ENCODE assay signal across 10 mouse cellular contexts in the genomic region with DNA sequence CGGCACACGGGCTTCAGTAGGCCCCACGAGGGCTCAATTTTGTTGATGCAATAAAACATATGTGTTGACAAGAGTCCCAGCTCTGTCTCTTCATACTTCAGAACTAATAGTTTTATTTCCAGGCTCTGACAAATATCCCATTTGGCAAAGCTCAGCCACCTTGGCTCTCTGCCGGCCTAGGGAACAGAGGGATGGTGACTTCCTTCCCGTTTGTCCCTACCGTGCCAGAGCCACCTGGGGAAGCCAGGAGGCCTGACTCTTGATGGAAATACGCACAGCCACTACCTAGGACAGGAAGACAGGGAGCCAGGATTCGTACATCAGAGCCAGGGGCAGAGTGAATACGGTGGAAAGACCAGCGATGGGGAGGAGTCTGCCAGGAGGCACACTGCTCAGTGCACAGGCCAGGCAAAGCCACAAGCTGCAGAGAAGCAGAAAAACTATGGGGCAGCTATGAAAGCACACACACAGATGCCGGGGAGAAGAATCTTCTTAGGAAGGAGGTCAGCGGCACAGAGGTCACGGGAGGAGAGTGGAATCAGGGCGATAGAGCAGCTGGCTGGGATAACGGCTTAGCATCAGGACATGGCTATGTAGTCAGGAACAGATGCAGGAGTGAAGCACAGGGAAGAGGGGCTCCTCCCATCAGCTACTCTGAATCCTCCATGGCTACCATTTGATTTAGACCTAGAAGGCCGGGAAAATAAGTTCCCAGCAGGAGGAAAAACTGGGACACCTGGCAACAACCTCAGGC. TPM values are rescaled to one million over a fixed set of nuclear protein-coding genes. Genes with fewer than 3 reads are reported as not detected.
DNase-seq lines count a peak whose midpoint lies in the region; ATAC-seq lines count a peak whose summit lies in the region.
"Had no signal": no experiment of that assay in that cellular context is flagged by ENCODE, and none has a peak within 500 bp of the region (broad histone marks: within the 10 kb centered on the region; RNA-seq: fewer than 3 reads in every experiment).

No protein-coding gene starts in this region.

- no peak overlapping the region for H3K27ac ChIP-seq in kidney, embryonic 14.5 days (ENCODE audit: low read depth, low read length)
- H3K27ac ChIP-seq in liver, embryonic 11.5 days (ENCODE audit: low read depth, low read length): no peak overlapping the region
- H3K27ac ChIP-seq: liver, embryonic 15.5 days had no signal

- no peak overlapping the region for H3K4me3 ChIP-seq in kidney, embryonic 14.5 days (ENCODE audit: low read length)
- no peak overlapping the region for H3K4me3 ChIP-seq in liver, embryonic 11.5 days (ENCODE audit: low read depth, low read length)
- H3K4me3 ChIP-seq: liver, embryonic 15.5 days had no signal

- no peaks in the 10 kb centered on the region for H3K27me3 ChIP-seq in kidney, embryonic 14.5 days (ENCODE audit: control insufficient read depth, insufficient read depth, low read length)
- H3K27me3 ChIP-seq in liver, embryonic 11.5 days (replicated peaks; ENCODE audit: control insufficient read depth, insufficient read depth, low read length): no peaks in the 10 kb centered on the region
- H3K27me3 ChIP-seq: liver, embryonic 15.5 days had no signal

- no peak overlapping the region for H3K9ac ChIP-seq in kidney, embryonic 14.5 days (ENCODE audit: low read depth, low read length)
- H3K9ac ChIP-seq in liver, embryonic 11.5 days (ENCODE audit: low read depth, low read length): no peak overlapping the region
- H3K9ac ChIP-seq: liver, embryonic 15.5 days had no signal

- H3K4me1 ChIP-seq in kidney, embryonic 14.5 days (ENCODE audit: control insufficient read depth, insufficient read depth, low read length): peaks cover 32% of the 10 kb centered on the region; the same call in 1 of the 2 replicates
- peaks cover 12% of the 10 kb centered on the region for H3K4me1 ChIP-seq in liver, embryonic 11.5 days (replicated peaks; ENCODE audit: control insufficient read depth, insufficient read depth, low read length)

- ATAC-seq in kidney, embryonic 14.5 days (ENCODE audit: low FRiP score, low TSS enrichment): no peak
- ATAC-seq in erythroblast, adult 5-6 weeks (replicated peaks; ENCODE audit: low FRiP score, poor library complexity, severe bottlenecking): no peak
- no peak for ATAC-seq in erythroid progenitor cell, adult 5-6 weeks (replicated peaks; ENCODE audit: low FRiP score, poor library complexity, severe bottlenecking)
- no peak for ATAC-seq in liver, embryonic 11.5 days (replicated peaks; ENCODE audit: low FRiP score)

- no peaks in the 10 kb centered on the region for H3K9me3 ChIP-seq in kidney, embryonic 14.5 days (ENCODE audit: control insufficient read depth, low read length)
- no peaks in the 10 kb centered on the region for H3K9me3 ChIP-seq in liver, embryonic 11.5 days (ENCODE audit: control insufficient read depth, low read length)
- H3K9me3 ChIP-seq: liver, embryonic 15.5 days had no signal

- 69% methylated on average over 16 of the region's 16 CpGs for WGBS in kidney, embryonic 14.5 days
- 79% methylated on average over 16 of the region's 16 CpGs for WGBS in liver, embryonic 11.5 days

- no peak overlapping the region for H3K4me2 ChIP-seq in kidney, embryonic 14.5 days (replicated peaks; ENCODE audit: low read depth, low read length)
- H3K4me2 ChIP-seq in liver, embryonic 11.5 days: no peak overlapping the region
- H3K4me2 ChIP-seq: liver, embryonic 15.5 days had no signal

- DNase-seq in kidney, adult 11 months: peak; percentile 31
- peak; percentile 89 to 90 for DNase-seq in cerebellum, postnatal 36 days
- peak; percentile 77 for DNase-seq in heart, postnatal 4 days
- DNase-seq in ovary, postnatal 36 days (ENCODE audit: low spot score): peak; percentile 36
- DNase-seq in liver, embryonic 11.5 days (ENCODE audit: low spot score): no peak

- 0 out of 2 replicates have a peak, but pooled peaks cover 2% of the 10 kb centered on the region for H3K36me3 ChIP-seq in kidney, embryonic 14.5 days (ENCODE audit: control insufficient read depth, insufficient read depth, low read length)
- no peaks in the 10 kb centered on the region for H3K36me3 ChIP-seq in liver, embryonic 11.5 days (ENCODE audit: control insufficient read depth, insufficient read depth, low read length)
- H3K36me3 ChIP-seq: liver, embryonic 15.5 days had no signal

RNA-seq across cellular contexts. Expression of gene Rnf144a, which starts 11.5 kb away (rescaled TPM):
- 26.2 and 29.8 TPM in 2 replicates for polyA plus RNA-seq in kidney, embryonic 14.5 days (2014; fragmentation: Nextera tagmentation; extraction: Ambion mirVana)
- total RNA-seq in heart, postnatal 4 days (2021): 10 to 100 TPM; 33.6 to 39.6 TPM
- total RNA-seq in erythroblast, adult 5-6 weeks (2015; ENCODE audit: low replicate concordance): 12.9 and 13.6 TPM in 2 replicates
- 6.8 and 8.5 TPM in 2 replicates for total RNA-seq in erythroblast, adult 5-6 weeks (2017; ENCODE audit: low replicate concordance)
- 4.7 and 11.3 TPM in 2 replicates for total RNA-seq in erythroid progenitor cell, adult 5-6 weeks (2015; ENCODE audit: low replicate concordance)
- 10.7 and 23.5 TPM in 2 replicates for total RNA-seq in erythroid progenitor cell, adult 5-6 weeks (2017; ENCODE audit: low replicate concordance)
- 5.9 and 7.4 TPM in 2 replicates for polyA plus RNA-seq in liver, embryonic 11.5 days (2014; fragmentation: Nextera tagmentation; extraction: Ambion mirVana)
- polyA plus RNA-seq: C2C12 had no signal

RNA-seq across cellular contexts. Expression of gene Rsad2, which starts 52.7 kb away (rescaled TPM):
- polyA plus RNA-seq in kidney, embryonic 14.5 days (2014; fragmentation: Nextera tagmentation; extraction: Ambion mirVana): 16.6 and 17.1 TPM in 2 replicates
- total RNA-seq in heart, postnatal 4 days (2021): 1 to 10 TPM; 4.3 to 8.2 TPM
- 1,174 and 1,207 TPM in 2 replicates for total RNA-seq in erythroblast, adult 5-6 weeks (2015; ENCODE audit: low replicate concordance)
- total RNA-seq in erythroblast, adult 5-6 weeks (2017; ENCODE audit: low replicate concordance): 1,630 and 1,984 TPM in 2 replicates
- 288 and 315 TPM in 2 replicates for total RNA-seq in erythroid progenitor cell, adult 5-6 weeks (2015; ENCODE audit: low replicate concordance)
- 246 and 389 TPM in 2 replicates for total RNA-seq in erythroid progenitor cell, adult 5-6 weeks (2017; ENCODE audit: low replicate concordance)
- polyA plus RNA-seq in liver, embryonic 11.5 days (2014; fragmentation: Nextera tagmentation; extraction: Ambion mirVana): 0.44 and 1.6 TPM in 2 replicates
- polyA plus RNA-seq: C2C12 had no signal

Comparison
In these comparisons a context has a peak if more than half of its experiments do, and no peak if none do; other contexts are left out.
1. RNA of gene Rsad2, which starts 52.7 kb away (total RNA-seq): 1,174 to 1,984 TPM in erythroblast, adult 5-6 weeks and 246 to 389 TPM in erythroid progenitor cell, adult 5-6 weeks; 4.3 to 8.2 TPM in heart, postnatal 4 days; every median in the first group is over 10 times any median in the second.